Mouse (Mus musculus): ENCODE measurements around the gene Trmt10a. TPM values are rescaled to one million over a fixed set of nuclear protein-coding genes. Genes with fewer than 3 reads are reported as not detected.

Trmt10a gene
- polyA plus RNA-seq, 1 experiment from 2014 or later: 10.8 TPM

DNA sequence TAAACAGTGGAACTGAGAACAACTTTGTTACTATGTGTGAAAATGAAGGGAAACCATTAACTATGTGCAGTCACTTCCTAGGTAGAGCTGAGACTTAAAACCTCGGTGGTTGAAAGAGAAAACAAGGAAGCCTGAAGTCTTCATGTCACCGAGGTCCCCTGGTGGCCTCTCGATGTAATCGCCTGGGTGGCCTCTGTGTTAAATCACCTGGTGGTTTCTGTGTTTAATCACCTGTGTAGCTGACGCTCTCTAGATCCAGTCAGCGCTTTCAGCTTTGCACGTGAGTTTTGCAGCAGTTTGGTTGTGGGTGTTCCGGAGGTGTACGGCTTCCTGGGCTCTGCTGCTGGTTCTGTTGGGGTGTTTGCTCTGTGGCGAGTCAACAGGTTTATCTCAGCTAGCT, 30.0 kb downstream of the Trmt10a start:
- no peaks in the 10 kb centered on the region for H3K27me3 ChIP-seq
- ATAC-seq (ENCODE audit: insufficient number of reproducible peaks, low FRiP score, low TSS enrichment, low read depth): no peak
- 79% methylated on average over 10 of the region's 10 CpGs for whole genome bisulfite sequencing

DNA sequence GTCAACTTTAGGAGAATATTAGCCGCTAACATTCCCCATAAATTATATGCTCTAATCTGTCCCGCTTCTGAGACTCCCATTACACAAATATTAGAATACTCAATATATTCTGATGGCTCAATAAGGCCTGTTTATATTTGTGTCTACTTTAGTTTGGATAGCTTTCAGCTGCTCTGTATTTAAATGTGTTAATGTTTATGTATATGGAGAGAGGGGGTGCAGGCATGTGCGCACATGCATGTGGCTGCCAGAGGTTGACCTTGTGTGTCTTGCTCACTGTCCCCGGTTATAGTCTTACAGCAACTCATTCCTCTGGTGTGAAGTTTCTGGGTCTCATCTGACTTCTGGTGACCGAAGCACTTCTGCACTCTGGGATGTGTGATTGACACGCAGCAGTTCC, 32.3 kb downstream of the Trmt10a start:
- H3K36me3 ChIP-seq: no peaks in the 10 kb centered on the region
- H3K4me2 ChIP-seq (replicated peaks): no peak overlapping the region
- H3K27me3 ChIP-seq: no peaks in the 10 kb centered on the region
- H3K9me3 ChIP-seq (replicated peaks): no peaks in the 10 kb centered on the region
- no peaks in the 10 kb centered on the region for H3K4me1 ChIP-seq
- no peak for ATAC-seq (ENCODE audit: insufficient number of reproducible peaks, low FRiP score, low TSS enrichment, low read depth)
- H3K4me3 ChIP-seq (replicated peaks): no peak overlapping the region
- H3K9ac ChIP-seq: no peak overlapping the region
- no peak overlapping the region for H3K27ac ChIP-seq (replicated peaks)
- WGBS: 71% methylated on average over 6 of the region's 6 CpGs

More for the DNA sequence above, 30.0 kb downstream of the Trmt10a start:
- no peaks in the 10 kb centered on the region for H3K9me3 ChIP-seq (replicated peaks)
- H3K4me2 ChIP-seq (replicated peaks): no peak overlapping the region
- no peaks in the 10 kb centered on the region for H3K4me1 ChIP-seq
- no peak overlapping the region for H3K27ac ChIP-seq (replicated peaks)
- H3K9ac ChIP-seq: no peak overlapping the region
- H3K4me3 ChIP-seq (replicated peaks): no peak overlapping the region
- no peaks in the 10 kb centered on the region for H3K36me3 ChIP-seq

DNA sequence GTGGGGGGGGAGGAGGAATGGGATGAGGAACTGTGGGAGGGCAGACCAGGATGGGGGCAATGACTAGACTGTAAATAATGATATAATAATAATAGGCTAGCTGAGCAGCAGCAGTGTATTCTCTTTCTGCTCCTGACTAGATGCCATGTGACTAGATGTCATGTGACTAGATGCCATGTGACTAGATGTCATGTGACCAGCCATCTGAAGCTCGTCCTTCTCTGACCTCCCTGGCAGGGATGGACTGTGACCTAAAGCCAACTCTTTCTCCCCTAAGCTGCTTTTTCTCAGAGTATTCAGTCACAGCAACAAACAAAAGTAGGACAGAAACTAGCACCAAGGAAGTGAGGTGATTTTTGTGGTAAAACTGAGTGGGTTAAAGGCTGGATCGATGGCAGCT, 38.8 kb downstream of the Trmt10a start:
- ATAC-seq (ENCODE audit: insufficient number of reproducible peaks, low FRiP score, low TSS enrichment, low read depth): no peak

DNA sequence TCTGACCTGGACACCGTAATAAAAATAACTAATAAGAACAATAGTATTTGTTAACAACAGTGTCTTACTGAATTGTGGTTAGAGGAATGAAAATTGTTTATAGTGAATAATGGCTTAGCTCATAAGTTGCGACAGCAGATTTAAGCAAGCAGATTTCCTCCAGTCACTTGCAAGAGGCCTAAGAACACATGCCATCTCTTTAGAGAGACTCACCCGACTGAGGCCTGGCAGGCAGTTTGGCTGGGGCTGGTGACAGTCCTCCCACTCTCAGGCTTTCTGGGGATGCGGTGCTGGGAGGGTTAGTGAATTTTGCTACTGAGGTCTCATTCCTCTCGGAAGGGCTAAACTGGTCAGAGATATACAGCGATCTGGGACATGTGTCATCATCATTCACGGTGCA, 40.1 kb downstream of the Trmt10a start:
- Histone ChIP-seq H3K27ac (replicated peaks) (no peak overlapping the region), H3K9ac (no peak overlapping the region), H3K4me2 (replicated peaks) (no peak overlapping the region), H3K4me3 (replicated peaks) (no peak overlapping the region), H3K27me3 (no peaks in the 10 kb centered on the region), H3K36me3 (no peaks in the 10 kb centered on the region), H3K9me3 (replicated peaks) (no peaks in the 10 kb centered on the region), H3K4me1 (no peaks in the 10 kb centered on the region)
- WGBS: 86% methylated on average over 7 of the region's 7 CpGs
- no peak for ATAC-seq (ENCODE audit: insufficient number of reproducible peaks, low FRiP score, low TSS enrichment, low read depth)

More for the DNA sequence above, 38.8 kb downstream of the Trmt10a start:
- H3K36me3 ChIP-seq: no peaks in the 10 kb centered on the region
- H3K9me3 ChIP-seq (replicated peaks): no peaks in the 10 kb centered on the region
- no peaks in the 10 kb centered on the region for H3K27me3 ChIP-seq
- no peaks in the 10 kb centered on the region for H3K4me1 ChIP-seq
- H3K4me2 ChIP-seq (replicated peaks): no peak overlapping the region
- H3K9ac ChIP-seq: no peak overlapping the region
- no peak overlapping the region for H3K27ac ChIP-seq (replicated peaks)
- H3K4me3 ChIP-seq (replicated peaks): no peak overlapping the region
- WGBS: 86% methylated on average over 2 of the region's 2 CpGs

DNA sequence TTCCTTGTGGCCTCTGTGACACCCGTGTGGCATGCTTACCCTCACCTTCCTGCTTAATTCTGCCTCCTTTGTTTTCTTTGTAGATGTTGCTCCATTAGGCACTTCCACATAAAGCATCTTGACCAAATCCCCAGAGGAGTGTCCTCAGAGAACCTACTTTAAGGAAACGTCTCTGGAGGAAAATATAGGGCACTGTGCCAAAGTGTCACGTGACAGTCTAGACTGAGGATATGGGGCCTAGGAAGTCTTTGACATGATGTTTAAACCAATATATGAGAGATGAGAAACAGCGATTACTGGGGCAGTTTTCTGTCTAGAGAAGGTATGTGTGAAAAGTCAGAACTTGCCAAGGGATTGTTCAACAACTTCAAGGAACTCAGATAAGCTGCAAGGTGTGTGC, 42.0 kb downstream of the Trmt10a start:
- ATAC-seq (ENCODE audit: insufficient number of reproducible peaks, low FRiP score, low TSS enrichment, low read depth): no peak
- Histone ChIP-seq H3K27me3 (no peaks in the 10 kb centered on the region), H3K9me3 (replicated peaks) (no peaks in the 10 kb centered on the region), H3K4me2 (replicated peaks) (no peak overlapping the region), H3K36me3 (no peaks in the 10 kb centered on the region), H3K4me3 (replicated peaks) (no peak overlapping the region), H3K9ac (no peak overlapping the region), H3K4me1 (no peaks in the 10 kb centered on the region), H3K27ac (replicated peaks) (no peak overlapping the region)
- 48% methylated on average over 4 of the region's 4 CpGs for WGBS

DNA sequence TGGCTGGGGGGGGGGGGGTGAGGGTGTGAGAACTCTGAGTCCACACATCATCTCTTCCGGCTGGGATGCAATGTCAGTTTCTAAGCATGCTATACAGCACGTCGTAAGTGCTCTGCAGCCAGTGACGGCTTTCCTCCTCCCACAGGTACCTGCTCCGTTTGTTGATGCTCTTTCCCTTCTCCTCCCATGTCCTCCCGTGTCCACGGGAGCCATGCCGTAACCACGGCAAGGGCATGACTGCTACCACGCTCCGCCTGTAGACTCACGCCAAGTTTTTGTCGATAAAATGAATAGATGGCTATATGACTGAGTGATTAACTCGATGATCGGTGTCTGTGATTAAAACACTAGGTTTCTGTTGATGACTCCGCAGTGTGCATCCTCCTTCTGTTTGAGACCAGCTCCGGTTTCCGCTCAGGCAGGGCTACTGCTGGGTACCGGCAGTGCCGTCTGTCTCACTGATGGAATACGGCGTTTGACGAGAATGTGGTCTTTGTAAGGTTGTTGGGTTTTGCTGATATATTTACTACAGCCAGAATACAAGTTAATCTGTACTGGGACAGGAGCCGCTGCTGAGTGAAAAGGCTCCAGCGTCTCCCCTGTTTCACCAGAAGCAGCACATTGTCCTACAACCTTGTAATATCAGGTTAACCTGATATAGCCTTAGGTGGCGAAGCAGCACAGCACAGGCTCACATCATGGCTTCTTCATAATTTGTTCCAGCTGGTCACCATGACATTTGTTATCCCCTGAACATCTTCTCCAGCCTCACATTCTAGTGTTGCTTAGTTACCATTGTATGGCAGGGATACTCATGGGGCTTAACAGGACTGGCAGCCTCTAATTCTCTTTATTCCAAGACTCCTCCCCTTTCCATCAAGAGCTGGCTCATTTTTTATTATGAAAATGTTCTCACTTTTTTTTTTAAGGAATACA, 43.0 kb downstream of the Trmt10a start:
- H3K4me2 ChIP-seq (replicated peaks): no peak overlapping the region
- ATAC-seq (ENCODE audit: insufficient number of reproducible peaks, low FRiP score, low TSS enrichment, low read depth): no peak
- no peak overlapping the region for H3K9ac ChIP-seq
- H3K27me3 ChIP-seq: no peaks in the 10 kb centered on the region
- no peaks in the 10 kb centered on the region for H3K4me1 ChIP-seq
- no peak overlapping the region for H3K4me3 ChIP-seq (replicated peaks)
- 84% methylated on average over 26 of the region's 26 CpGs for WGBS
- H3K36me3 ChIP-seq: no peaks in the 10 kb centered on the region
- H3K27ac ChIP-seq (replicated peaks): no peak overlapping the region
- H3K9me3 ChIP-seq (replicated peaks): no peaks in the 10 kb centered on the region

DNA sequence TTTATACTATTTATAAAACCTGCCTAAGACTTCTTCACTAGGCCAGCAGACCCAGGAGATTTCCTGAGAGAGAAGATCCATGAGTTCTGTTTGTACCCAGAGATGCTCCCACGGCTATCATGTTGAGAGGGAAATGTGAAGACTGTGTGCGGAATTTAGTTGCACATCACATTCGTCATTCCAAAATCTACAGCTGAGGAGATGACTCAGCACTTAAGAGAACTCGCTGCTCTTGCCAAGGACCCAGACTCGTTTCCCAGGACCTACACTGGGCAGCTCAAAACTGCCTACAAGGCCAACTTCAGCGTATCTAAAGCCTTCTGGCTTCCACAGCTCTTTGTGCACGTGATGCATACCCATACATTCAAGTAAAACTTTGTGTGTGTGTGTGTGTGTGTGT, 49.0 kb downstream of the Trmt10a start:
- H3K4me3 ChIP-seq (replicated peaks): no peak overlapping the region
- H3K9me3 ChIP-seq (replicated peaks): no peaks in the 10 kb centered on the region
- H3K27ac ChIP-seq (replicated peaks): no peak overlapping the region
- 78% methylated on average over 7 of the region's 7 CpGs for WGBS
- no peaks in the 10 kb centered on the region for H3K36me3 ChIP-seq
- no peak overlapping the region for H3K9ac ChIP-seq
- H3K4me2 ChIP-seq (replicated peaks): no peak overlapping the region
- H3K4me1 ChIP-seq: peaks cover 3% of the 10 kb centered on the region
- ATAC-seq (ENCODE audit: insufficient number of reproducible peaks, low FRiP score, low TSS enrichment, low read depth): no peak
- H3K27me3 ChIP-seq: no peaks in the 10 kb centered on the region

DNA sequence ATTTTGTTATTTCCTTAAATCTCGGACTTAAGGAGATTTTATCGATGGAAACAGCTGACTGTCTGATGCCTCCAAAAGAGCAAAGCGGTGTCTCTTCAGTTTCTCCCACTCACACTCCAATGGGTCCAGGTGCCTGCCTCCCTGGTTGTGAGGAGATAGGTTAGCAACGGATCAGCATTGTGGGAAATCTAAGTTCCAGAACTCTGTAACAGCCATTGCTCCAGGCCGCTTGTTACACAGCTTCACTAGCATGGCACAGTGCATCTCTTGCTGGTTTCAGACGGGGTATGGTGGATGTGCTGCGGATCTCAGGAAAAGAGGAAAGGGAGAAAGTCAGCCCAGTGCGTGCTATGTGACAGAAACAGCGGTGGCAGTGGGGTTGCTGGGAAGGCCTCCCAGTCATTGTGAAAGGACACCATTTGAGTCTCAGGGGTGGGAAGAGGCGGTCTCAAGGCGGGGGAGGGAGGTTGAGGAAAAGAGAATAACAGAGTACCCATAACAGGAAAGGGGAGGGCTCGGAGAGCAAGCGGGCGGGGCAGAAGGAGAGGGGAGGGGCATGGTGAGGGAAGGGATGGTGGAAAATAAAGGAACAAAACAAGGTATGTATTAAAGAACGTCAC, 50.5 kb downstream of the Trmt10a start, which contains the start of gene 4930579F01Rik:
Gene 4930579F01Rik, minus strand, starts transcription at position 143 of the 620 bp plus-strand sequence.
- Histone ChIP-seq H3K27ac (replicated peaks) (no peak within 1 kb of the TSS), H3K4me1 (peaks cover 12% of the 10 kb centered on the region), H3K9ac (no peak within 1 kb of the TSS), H3K4me2 (replicated peaks) (no peak within 1 kb of the TSS), H3K4me3 (replicated peaks) (no peak within 1 kb of the TSS), H3K9me3 (replicated peaks) (no peaks in the 10 kb centered on the region), H3K36me3 (no peaks in the 10 kb centered on the region), H3K27me3 (no peaks in the 10 kb centered on the region)
- no peak for ATAC-seq (ENCODE audit: insufficient number of reproducible peaks, low FRiP score, low TSS enrichment, low read depth)
- WGBS: 81% methylated on average over 15 of the region's 15 CpGs

DNA sequence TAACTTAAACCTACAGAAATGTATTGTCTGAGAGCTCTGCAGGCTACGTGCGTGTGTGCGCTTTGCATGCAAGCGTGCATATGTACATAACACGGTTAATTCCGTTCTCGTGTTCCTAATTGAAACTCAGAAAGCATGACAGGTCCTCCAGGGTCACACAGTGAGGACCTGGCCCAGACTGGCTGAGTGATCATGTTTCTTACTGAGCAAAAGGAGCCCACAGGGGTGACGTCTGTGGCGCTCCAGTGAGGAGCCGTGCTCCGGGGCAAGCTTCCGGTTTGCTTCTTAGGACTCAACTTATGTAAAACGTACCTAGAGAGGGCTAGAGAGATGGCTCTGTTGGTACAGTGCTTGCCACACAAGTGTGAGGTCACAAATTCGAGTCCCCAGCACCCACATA, 53.8 kb downstream of the Trmt10a start:
- Histone ChIP-seq H3K9ac (no peak overlapping the region), H3K9me3 (replicated peaks) (no peaks in the 10 kb centered on the region), H3K36me3 (no peaks in the 10 kb centered on the region), H3K4me1 (peaks cover 12% of the 10 kb centered on the region), H3K27ac (replicated peaks) (no peak overlapping the region), H3K4me3 (replicated peaks) (no peak overlapping the region), H3K4me2 (replicated peaks) (no peak overlapping the region; the same call in none of the 2 replicates), H3K27me3 (no peaks in the 10 kb centered on the region)
- WGBS: 67% methylated on average over 14 of the region's 14 CpGs
- ATAC-seq (ENCODE audit: insufficient number of reproducible peaks, low FRiP score, low TSS enrichment, low read depth): no peak; the same call in 1 of the 2 replicates

DNA sequence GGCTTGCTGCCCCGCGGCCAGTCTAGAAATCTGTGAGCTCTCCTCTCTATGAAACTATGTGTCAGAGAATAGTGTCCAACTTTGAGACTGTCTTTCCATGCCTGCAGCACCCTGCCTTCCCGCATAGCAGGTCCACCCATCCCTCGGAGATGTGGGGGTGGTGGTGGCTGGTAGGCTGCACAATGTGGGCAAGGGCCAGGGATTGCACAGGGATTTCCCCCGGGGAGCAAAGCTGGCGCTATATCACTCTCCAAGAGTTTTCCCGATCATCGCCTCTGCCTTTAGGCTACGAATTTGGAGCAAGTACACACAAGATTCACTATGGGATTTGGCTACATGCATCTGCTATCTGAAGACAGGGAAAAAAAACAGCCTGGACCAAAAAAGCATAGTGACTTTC, 54.3 kb downstream of the Trmt10a start:
- H3K4me3 ChIP-seq (replicated peaks): no peak overlapping the region
- peak overlapping the region; percentile 37; the same call in 1 of the 2 replicates for H3K4me2 ChIP-seq (replicated peaks)
- no peak overlapping the region for H3K27ac ChIP-seq (replicated peaks)
- WGBS: 48% methylated on average over 9 of the region's 9 CpGs
- H3K9ac ChIP-seq: no peak overlapping the region
- no peak for ATAC-seq (ENCODE audit: insufficient number of reproducible peaks, low FRiP score, low TSS enrichment, low read depth)
- H3K4me1 ChIP-seq: peaks cover 12% of the 10 kb centered on the region
- no peaks in the 10 kb centered on the region for H3K9me3 ChIP-seq (replicated peaks)
- no peaks in the 10 kb centered on the region for H3K27me3 ChIP-seq
- no peaks in the 10 kb centered on the region for H3K36me3 ChIP-seq

DNA sequence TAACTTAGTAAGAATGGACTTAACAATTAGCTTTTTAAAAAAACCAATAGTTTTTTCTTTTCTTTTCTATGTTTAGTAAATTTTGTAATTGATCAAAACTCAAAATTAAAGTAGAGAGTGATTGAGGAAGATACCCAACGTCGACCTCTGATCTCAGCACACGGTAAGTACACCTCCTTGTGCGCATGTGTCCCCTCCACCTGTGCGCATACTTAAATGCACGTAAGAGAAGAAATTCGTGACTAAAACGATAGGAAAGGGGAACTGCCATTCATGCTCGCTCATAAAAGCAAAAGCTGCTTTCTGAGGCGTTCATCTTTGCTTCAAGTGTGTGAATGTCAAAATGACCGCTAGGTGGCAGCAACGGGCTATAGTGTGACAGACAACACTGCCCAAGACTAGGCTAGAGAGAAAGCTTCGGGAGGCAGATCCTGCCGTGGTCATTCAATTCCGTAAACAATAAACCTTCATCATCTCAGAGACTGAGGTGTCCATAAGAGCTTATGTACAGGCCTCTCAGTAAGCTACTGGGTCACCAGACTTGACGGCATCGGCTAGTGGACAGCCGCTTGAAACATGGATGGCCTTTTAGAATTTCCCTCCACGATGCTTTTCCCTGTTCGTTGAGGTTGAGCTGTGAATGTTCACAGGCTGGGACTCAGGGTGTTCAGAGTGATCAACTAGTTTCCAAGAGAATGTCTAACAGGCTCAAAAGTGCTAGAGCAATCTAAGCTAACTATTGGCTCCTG, 54.9 kb downstream of the Trmt10a start:
- Histone ChIP-seq H3K4me1 (peaks cover 12% of the 10 kb centered on the region), H3K4me2 (replicated peaks) (peak overlapping the region; percentile 37), H3K27me3 (no peaks in the 10 kb centered on the region), H3K36me3 (no peaks in the 10 kb centered on the region), H3K9me3 (replicated peaks) (no peaks in the 10 kb centered on the region), H3K27ac (replicated peaks) (no peak overlapping the region), H3K9ac (no peak overlapping the region), H3K4me3 (replicated peaks) (peak overlapping the region; percentile 25)
- 26% methylated on average over 20 of the region's 20 CpGs for WGBS
- peak; percentile 79 for ATAC-seq (ENCODE audit: insufficient number of reproducible peaks, low FRiP score, low TSS enrichment, low read depth)

Measured in embryonic facial prominence, embryonic 15.5 days (tissue).